Mouse (Mus musculus) spleen, postnatal 36 days (tissue): Measurements from ENCODE around the gene Trim8.

Source experiments
- DNase-seq, 2 experiments: peaks; one replicate each; pipeline ENCODE4 v3.0.0; 2022; ENCODE audit warnings: low spot score in 2 of 2, mixed read lengths in 1 of 2

Trim8 gene

DNA sequence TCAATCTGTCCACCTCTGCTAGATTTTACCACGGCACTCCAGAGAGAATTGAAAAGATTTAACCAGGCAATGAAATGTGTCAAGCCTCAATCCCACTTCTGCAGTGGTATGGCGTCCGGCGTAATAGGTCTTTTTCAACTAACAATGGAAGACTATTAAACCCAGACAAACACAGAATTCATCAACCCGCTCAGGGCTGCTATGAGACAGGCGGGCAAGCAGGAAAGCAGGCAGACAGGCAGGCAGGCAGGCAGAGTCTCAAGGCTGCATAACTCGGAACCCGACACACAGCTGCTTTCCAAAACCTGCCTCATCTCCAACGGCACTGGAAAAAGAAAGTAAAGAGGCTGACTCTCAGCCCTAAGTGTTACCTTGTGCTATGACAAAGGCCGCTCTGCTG, 46.6 kb downstream of the Trim8 start:
- DNase-seq: no peak

DNA sequence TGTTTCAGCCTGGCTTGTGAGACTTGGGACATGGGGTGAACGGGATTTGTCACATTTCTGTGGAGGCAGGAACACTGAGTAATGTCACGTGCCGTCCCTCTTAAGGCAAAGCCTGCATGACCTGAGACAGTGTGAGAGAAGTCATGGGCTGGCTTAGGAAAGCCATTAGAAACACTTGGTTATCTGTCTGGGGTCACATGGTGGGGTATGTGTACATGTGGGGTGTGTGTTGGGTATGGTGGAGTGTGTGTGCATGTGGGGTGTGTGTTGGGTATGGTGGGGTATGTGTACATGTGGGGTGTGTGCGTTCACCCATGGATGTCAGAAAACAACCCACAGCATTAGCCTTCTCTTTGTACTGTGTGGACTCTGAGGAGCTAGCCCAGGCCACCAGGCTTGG, 48.9 kb downstream of the Trim8 start:
- no peak for DNase-seq

GRCm38 (mm10) chr19:46552496-46552895, 51.0 kb downstream of the Trim8 start:
- no peak for DNase-seq

DNA sequence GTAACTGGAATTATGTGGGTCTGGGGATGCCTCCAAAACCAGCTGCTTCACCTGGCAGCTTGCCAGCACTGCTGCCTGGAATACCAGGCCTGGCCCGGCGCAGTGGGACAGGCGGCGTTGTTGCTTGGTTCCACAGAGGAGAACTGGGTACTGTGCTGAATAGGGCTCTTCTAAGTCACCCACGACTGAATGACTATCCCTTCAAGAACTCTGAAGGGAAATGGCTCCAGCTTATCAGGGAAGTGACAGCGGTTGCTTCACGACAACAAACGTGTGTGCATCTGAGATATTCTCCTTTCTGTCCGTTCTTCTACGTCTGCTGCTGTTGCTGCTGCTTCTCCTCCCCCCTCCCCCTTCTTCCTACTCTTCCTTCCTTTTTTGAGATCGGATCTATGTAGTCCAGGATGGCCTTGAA, 52.0 kb downstream of the Trim8 start:
- DNase-seq: no peak

DNA sequence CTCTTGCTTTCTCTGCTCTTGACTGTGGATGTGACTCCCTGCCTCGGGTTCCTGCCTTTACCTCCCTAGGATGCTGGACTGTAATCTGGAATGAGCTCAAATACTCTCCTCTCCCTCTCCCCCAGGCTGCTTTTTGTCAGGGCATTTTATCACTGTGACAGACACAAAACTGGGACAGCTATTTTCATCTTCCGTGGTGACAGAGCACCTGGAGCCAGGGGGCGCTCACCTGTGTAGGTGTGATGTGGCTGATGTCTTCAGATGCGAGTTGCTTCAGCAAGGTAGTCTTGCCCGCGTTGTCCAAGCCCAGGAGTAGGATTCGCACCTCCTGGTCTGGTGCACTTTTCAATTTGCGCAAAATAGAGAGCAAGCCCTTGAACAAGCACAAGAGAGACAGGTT, 56.5 kb downstream of the Trim8 start:
- no peak for DNase-seq

GRCm38 (mm10) chr19:46558631-46559030, 57.1 kb downstream of the Trim8 start:
- no peak for DNase-seq

- DNase-seq: peak; percentile 39 to 45
These were observed 60.6 kb downstream of the Trim8 start for GRCm38 (mm10) chr19:46562132-46562531.

- DNase-seq: no peak
These were observed 61.3 kb downstream of the Trim8 start for GRCm38 (mm10) chr19:46562581-46563515.

DNA sequence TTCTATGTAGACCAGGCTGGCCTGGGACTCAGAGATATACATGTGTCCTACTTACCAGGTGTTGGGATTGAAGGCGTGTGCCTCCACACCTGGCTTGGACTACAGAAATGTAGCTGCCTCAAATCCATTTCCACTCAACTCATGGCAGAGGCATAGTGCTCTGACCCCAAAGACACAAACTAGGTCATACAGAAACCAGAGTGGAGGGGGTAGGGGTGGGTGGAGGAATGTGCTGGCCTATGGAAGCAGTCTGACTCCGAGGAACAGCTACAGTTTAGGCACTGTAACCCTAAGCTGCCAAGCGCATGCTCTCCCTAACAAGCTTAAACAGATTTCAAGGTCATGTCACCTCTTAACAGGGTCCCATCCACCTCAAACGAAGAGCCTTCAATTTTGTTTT, 62.1 kb downstream of the Trim8 start:
- DNase-seq: no peak

DNA sequence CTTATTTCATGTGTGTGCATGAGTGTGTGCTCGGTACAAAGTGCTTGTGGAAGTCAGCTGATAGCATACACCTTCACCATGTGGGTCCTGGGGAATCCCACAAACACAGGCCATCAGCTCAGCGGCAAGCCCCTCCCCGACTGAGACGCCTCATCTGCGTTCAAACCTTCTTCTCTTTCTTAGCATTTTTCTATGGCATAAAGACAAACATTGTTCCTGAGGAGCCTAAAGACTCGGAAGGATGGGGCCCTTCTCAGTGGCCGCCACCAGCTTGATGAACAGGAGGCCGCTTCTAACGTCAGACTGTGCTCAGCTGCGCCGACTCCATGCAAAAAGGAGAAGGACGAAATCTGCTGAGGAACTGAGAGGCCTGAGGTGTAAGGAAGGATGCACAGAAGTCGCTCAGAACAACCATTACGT, 62.6 kb downstream of the Trim8 start:
- DNase-seq: peak in 1 of 2 experiments; percentile 13
